Mouse (Mus musculus) lung, postnatal 0 days (tissue): ENCODE measurements around the gene Erp29. TPM values are rescaled to one million over a fixed set of nuclear protein-coding genes. Genes with fewer than 3 reads are reported as not detected.

Experiments used
- ATAC-seq: fragments of 200-750 bp; cut with Nextera tagmentation; 2 replicates; pipeline ENCODE4 v1.8.0; 2017; ENCODE audit warnings: moderate library complexity
- DNase-seq: peaks from one replicate; pipeline ENCODE4 v3.0.0-alpha.2; 2016; ENCODE audit warnings: low spot score
- H3K27ac ChIP-seq: fragments of 300-500 bp; sonication (generic); 2 replicates; pipeline ENCODE4 v1.5.1; 2014; ENCODE audit warnings: antibody characterized with exemption, mild to moderate bottlenecking, low read length, mixed read lengths
- H3K27me3 ChIP-seq: fragments of 300-500 bp; sonication (generic); replicated peaks from 2 replicates; pipeline ENCODE4 v1.6.1; 2014; ENCODE audit warnings: low read length, mixed read lengths; ENCODE audit not compliant: insufficient read depth
- H3K36me3 ChIP-seq: fragments of 300-500 bp; sonication (generic); 2 replicates; pipeline ENCODE4 v1.6.1; 2014; ENCODE audit warnings: low read length, mixed read lengths; ENCODE audit not compliant: insufficient read depth
- H3K4me1 ChIP-seq: fragments of 300-500 bp; sonication (generic); 2 replicates; pipeline ENCODE4 v1.6.1; 2014; ENCODE audit warnings: antibody characterized with exemption, low read depth, low read length, mixed read lengths; ENCODE audit not compliant: insufficient read depth
- H3K4me2 ChIP-seq: fragments of 300-500 bp; sonication (generic); replicated peaks from 2 replicates; pipeline ENCODE4 v1.6.1; 2014; ENCODE audit warnings: low read depth, mild to moderate bottlenecking, low read length, moderate library complexity, mixed read lengths
- H3K4me3 ChIP-seq: fragments of 300-500 bp; sonication (generic); 2 replicates; pipeline ENCODE4 v1.5.1; 2014; ENCODE audit warnings: low read depth, low read length
- H3K9ac ChIP-seq: fragments of 300-500 bp; sonication (generic); replicated peaks from 2 replicates; pipeline ENCODE4 v1.6.1; 2014; ENCODE audit warnings: low read depth, mild to moderate bottlenecking
- H3K9me3 ChIP-seq: fragments of 300-500 bp; sonication (generic); 2 replicates; pipeline ENCODE4 v1.6.1; 2016; ENCODE audit warnings: low read length, mixed read lengths
- CTCF ChIP-seq: IDR thresholded peaks from 2 replicates; pipeline ENCODE4 v1.5.1; 2016; ENCODE audit warnings: antibody characterized with exemption, mild to moderate bottlenecking
- EP300 ChIP-seq: IDR thresholded peaks from 2 replicates; pipeline ENCODE4 v1.6.1; 2016; ENCODE audit warnings: antibody characterized with exemption, mild to moderate bottlenecking, control low read depth
- WGBS: fragments of 180-500 bp; shearing (Covaris S2); extraction: QIAGEN DNeasy Blood & Tissue Kit; methylation state at CpG from one replicate; pipeline ENCODE4 v1.1.7; 2014; 5-methylcytosine and 5-hydroxymethylcytosine counted together
- polyA plus RNA-seq: library from polyadenylated mRNA; unstranded; fragments of >200 nt; fragmentation: Nextera tagmentation; extraction: Ambion mirVana; gene quantifications from 2 replicates; pipeline ENCODE4 v1.2.1, GENCODE M21; 2015

The Erp29 gene
- polyA plus RNA-seq, 1 experiment from 2014 or later = 123 TPM

DNA sequence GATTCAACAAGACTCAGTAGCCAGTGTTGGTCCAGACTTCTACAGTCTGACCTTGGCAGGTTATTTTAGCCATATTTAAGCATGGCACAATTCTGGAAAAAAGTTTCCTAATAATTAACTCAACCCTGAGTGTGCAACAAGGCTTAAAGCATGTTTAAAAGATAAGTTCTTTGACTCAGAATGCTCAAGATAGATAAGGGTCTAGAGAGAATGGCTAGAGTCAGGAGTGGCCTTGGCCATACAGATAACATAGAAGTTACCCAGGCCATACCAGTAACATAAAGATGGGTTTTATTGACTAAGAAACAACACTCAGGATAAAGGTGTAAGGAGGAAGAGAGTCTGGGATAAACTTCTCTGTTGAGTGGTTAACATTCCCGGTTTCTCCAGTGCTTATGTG, 23.7 kb upstream of the Erp29 start:
- DNase-seq = no peak
- H3K27me3 ChIP-seq = no peaks in the 10 kb centered on the region

DNA sequence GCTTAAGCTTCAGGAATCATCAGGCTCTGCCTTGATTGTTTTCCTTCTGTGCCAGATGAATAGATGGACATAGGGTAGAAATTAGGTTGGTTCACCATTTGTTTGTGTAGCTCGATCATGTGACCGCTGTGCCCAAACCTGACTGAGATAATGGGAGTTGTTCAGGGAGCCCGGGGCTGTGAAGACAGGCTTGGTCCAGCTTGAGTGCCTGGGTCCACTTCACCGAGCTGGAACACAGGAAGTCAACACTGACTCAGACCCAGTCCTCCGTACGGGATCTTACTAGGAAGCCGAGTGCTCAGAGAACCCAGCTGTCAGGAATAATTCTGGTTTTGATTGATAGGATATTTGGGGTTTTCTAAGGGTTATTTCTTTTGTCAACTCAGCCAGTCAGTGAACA, 22.3 kb upstream of the Erp29 start:
- Histone ChIP-seq H3K4me3 (no peak overlapping the region), H3K4me2 (no peak overlapping the region), H3K27ac (0 out of 2 replicates have a peak overlapping the region, but pooled peaks have one; percentile 26), H3K9me3 (no peaks in the 10 kb centered on the region), H3K36me3 (no peaks in the 10 kb centered on the region), H3K27me3 (no peaks in the 10 kb centered on the region), H3K4me1 (peaks cover 2% of the 10 kb centered on the region; the same call in 1 of the 2 replicates), H3K9ac (no peak overlapping the region)
- DNase-seq = peak; percentile 62
- no peak; the same call in 1 of the 2 replicates for TF ChIP-seq EP300
- no peak for TF ChIP-seq CTCF
- WGBS = 45% methylated on average over 7 of the region's 7 CpGs
- peak; percentile 67 for ATAC-seq

More for the DNA sequence above, 23.7 kb upstream of the Erp29 start:
- H3K9me3 ChIP-seq = no peaks in the 10 kb centered on the region
- H3K27ac ChIP-seq = no peak overlapping the region
- no peak overlapping the region for H3K9ac ChIP-seq
- TF ChIP-seq EP300 = no peak
- no peak for TF ChIP-seq CTCF
- H3K4me3 ChIP-seq = no peak overlapping the region
- H3K4me2 ChIP-seq = no peak overlapping the region
- H3K36me3 ChIP-seq = no peaks in the 10 kb centered on the region
- WGBS = 44% methylated on average over 1 of the region's 1 CpGs
- no peak for ATAC-seq
- H3K4me1 ChIP-seq = no peaks in the 10 kb centered on the region

DNA sequence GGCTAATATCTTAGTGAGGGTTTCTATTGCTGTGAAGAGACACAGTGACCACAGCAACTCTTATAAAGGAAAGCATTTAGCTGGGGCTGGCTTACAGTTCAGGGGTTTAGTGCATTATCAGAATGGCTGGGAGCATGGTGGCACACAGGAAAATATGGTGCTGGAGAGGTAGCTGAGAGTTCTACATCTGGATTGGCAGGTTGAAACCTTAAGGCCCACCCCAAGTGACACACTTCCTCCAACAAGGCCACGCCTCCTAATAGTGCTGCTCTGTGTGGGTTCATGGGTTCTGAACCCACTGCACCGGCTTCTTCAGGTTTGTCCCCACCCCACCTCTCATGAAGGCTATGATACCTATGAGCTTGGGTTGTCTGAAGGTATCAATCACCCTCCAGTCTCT, 20.1 kb upstream of the Erp29 start:
- Histone ChIP-seq H3K4me3 (no peak overlapping the region), H3K9ac (no peak overlapping the region), H3K27me3 (no peaks in the 10 kb centered on the region), H3K9me3 (no peaks in the 10 kb centered on the region), H3K4me1 (peaks cover 9% of the 10 kb centered on the region; the same call in 1 of the 2 replicates), H3K36me3 (no peaks in the 10 kb centered on the region), H3K27ac (no peak overlapping the region), H3K4me2 (no peak overlapping the region)
- 75% methylated on average over 2 of the region's 2 CpGs for WGBS
- TF ChIP-seq CTCF (no peak), EP300 (no peak)
- ATAC-seq (no peak), DNase-seq (no peak)

DNA sequence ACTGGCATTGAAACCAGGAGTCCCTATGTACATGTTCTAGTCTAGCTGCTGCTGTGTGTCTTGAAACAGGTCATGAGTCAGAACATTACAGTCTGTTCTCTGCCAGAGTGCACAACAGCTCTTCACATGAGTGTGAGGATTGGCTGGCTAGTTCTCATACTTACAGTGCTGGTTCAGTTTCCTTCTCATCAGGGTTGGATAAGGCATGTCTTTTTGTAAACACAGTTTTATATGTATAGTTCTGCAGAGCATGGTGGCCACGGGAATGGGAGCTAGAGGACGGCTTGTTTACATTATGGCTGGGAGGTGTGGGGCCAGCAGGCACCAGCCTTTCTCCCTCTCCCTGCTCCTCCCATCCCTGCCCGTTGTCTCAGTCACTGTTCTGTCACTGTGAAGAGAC, 17.3 kb upstream of the Erp29 start:
- Histone ChIP-seq H3K4me2 (no peak overlapping the region), H3K4me3 (no peak overlapping the region), H3K27me3 (no peaks in the 10 kb centered on the region), H3K9me3 (no peaks in the 10 kb centered on the region), H3K9ac (no peak overlapping the region), H3K27ac (peak overlapping the region; percentile 66), H3K36me3 (no peaks in the 10 kb centered on the region), H3K4me1 (peaks cover 9% of the 10 kb centered on the region; the same call in 1 of the 2 replicates)
- TF ChIP-seq CTCF (no peak), EP300 (peak; percentile 93)
- DNase-seq (peak; percentile 86), ATAC-seq (peak; percentile 91)
- 8% methylated on average over 3 of the region's 3 CpGs for WGBS

DNA sequence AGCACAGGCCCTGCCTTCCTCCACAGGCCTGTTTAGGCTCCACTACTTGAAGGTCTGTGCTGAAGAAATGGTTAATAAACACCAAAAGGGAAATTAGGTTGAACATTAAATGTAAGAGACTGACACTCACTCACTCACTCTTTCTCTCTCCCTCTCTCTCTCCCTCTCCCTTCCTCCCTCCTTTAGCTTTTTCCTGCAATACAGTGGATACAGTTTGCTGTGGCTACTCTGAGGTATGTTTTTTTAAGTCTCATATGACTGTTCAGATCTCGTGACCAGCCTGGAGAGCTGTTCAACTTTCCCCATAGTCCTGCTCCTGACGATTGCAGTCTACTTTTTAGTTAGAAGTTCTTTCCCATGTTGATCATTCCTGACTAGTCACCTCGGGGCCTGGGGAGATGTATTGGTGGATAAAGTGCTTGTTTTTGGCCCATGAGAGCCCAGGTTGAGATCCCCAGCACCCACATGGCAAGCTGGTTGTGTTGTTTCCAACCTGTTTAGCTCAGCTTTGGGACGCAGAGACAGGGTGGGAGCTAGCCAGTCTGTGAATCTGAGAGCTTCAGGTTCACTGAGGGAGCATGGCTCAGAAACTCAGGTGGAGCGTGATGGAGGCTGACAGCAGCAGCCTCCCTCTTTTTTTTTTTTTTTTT, 11.4 kb upstream of the Erp29 start:
- no peaks in the 10 kb centered on the region for H3K27me3 ChIP-seq
- peak; percentile 68 for DNase-seq
- peak; percentile 74 for ATAC-seq
- H3K4me2 ChIP-seq = peak overlapping the region; percentile 15; the same call in 1 of the 2 replicates
- H3K27ac ChIP-seq = peak overlapping the region; percentile 70
- H3K4me1 ChIP-seq = no peaks in the 10 kb centered on the region
- H3K9me3 ChIP-seq = no peaks in the 10 kb centered on the region
- no peaks in the 10 kb centered on the region for H3K36me3 ChIP-seq
- TF ChIP-seq EP300 (0 out of 2 replicates have a peak, but pooled peaks have one; percentile 8), CTCF (no peak)
- no peak overlapping the region for H3K4me3 ChIP-seq
- 41% methylated on average over 5 of the region's 5 CpGs for WGBS
- H3K9ac ChIP-seq = no peak overlapping the region

DNA sequence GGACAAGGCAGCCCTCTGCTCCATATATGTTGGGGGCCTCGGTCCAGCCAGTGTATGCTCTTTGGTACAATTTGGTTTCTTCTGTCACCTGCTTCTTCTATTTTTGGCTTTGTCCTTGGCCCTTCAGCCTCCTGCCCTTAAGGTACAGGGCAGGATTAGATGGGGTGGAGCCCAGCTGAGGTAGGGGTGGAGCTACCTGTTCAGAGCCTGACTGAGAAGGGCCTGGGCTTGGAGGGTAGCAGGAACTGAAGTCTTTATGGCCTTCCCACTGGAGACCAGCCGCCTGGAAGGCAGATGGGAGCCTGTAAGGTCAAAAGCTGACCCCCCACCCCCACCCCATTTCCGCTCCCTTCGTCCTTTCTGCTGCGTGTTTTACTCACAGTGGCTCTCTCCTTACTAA, 10.7 kb upstream of the Erp29 start:
- H3K9ac ChIP-seq = no peak overlapping the region
- H3K4me2 ChIP-seq = peak overlapping the region; percentile 15; the same call in 1 of the 2 replicates
- H3K36me3 ChIP-seq = no peaks in the 10 kb centered on the region
- H3K27ac ChIP-seq = peak overlapping the region; percentile 70
- no peaks in the 10 kb centered on the region for H3K27me3 ChIP-seq
- ATAC-seq = peak; percentile 90
- H3K4me1 ChIP-seq = no peaks in the 10 kb centered on the region
- WGBS = 40% methylated on average over 5 of the region's 5 CpGs
- peak; percentile 75 for DNase-seq
- TF ChIP-seq CTCF = no peak
- no peak for TF ChIP-seq EP300
- no peaks in the 10 kb centered on the region for H3K9me3 ChIP-seq
- H3K4me3 ChIP-seq = no peak overlapping the region
